Mouse (Mus musculus) neural tube, embryonic 15.5 days (tissue): ENCODE measurements at regions not wholly inside any gene's neighbourhood (a gene's known extent, or its start where the extent isn't known, plus 50 kb on each side); places are given as distances from the start of the nearest gene placed in this dataset.

Experiments
- ATAC-seq: fragments of 200-750 bp; cut with Nextera tagmentation; 2 replicates; pipeline ENCODE4 v1.8.0; 2017; ENCODE audit warnings: mild to moderate bottlenecking, moderate TSS enrichment, moderate library complexity; ENCODE audit not compliant: low FRiP score
- H3K27ac ChIP-seq: fragments of 300-500 bp; sonication (generic); replicated peaks from 2 replicates; pipeline ENCODE4 v1.5.1; 2015; ENCODE audit warnings: mild to moderate bottlenecking, inconsistent platforms
- H3K27me3 ChIP-seq: fragments of 300-500 bp; sonication (generic); replicated peaks from 2 replicates; pipeline ENCODE4 v1.6.1; 2015; ENCODE audit warnings: inconsistent platforms
- H3K36me3 ChIP-seq: fragments of 300-500 bp; sonication (generic); 2 replicates; pipeline ENCODE4 v1.6.1; 2015; ENCODE audit warnings: inconsistent platforms
- H3K4me1 ChIP-seq: fragments of 300-500 bp; sonication (generic); 2 replicates; pipeline ENCODE4 v1.6.1; 2015; ENCODE audit warnings: inconsistent platforms
- H3K4me2 ChIP-seq: fragments of 300-500 bp; sonication (generic); 2 replicates; pipeline ENCODE4 v1.6.1; 2015; ENCODE audit warnings: inconsistent platforms, mild to moderate bottlenecking, moderate library complexity
- H3K4me3 ChIP-seq: fragments of 300-500 bp; sonication (generic); replicated peaks from 2 replicates; pipeline ENCODE4 v1.5.1; 2015; ENCODE audit warnings: mild to moderate bottlenecking, inconsistent platforms
- H3K9ac ChIP-seq: fragments of 300-500 bp; sonication (generic); replicated peaks from 2 replicates; pipeline ENCODE4 v1.6.1; 2015; ENCODE audit warnings: mild to moderate bottlenecking, inconsistent platforms
- H3K9me3 ChIP-seq: fragments of 300-500 bp; sonication (generic); replicated peaks from 2 replicates; pipeline ENCODE4 v1.6.1; 2016; ENCODE audit warnings: inconsistent platforms
- WGBS: fragments of 180-500 bp; shearing (Covaris S2); methylation state at CpG from one replicate; pipeline ENCODE4 v1.1.7; 2015; ENCODE audit warnings: mixed read lengths; 5-methylcytosine and 5-hydroxymethylcytosine counted together

DNA sequence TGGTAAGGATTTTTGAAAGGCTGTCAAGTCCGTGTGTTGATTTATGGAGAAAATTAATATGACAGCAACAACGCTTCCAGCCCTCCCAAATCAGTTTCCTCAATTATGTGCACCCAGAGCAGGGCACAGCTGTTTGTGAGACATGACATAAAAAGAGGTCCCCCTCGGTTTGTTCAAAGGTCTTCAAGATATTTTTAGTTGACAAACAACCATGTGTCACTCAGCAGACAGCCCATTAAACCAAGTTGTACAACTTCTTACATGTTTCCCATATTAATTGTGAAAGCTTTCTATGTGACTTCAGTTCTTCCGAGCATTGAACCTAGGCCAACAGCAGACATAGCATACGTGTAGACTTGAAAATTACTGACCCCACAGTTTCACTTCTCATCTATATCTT lies 131.5 kb upstream of the Cdh5 start:
- WGBS, result 84% methylated on average over 5 of the region's 5 CpGs
- Histone ChIP-seq H3K9me3 (no peaks in the 10 kb centered on the region), H3K36me3 (no peaks in the 10 kb centered on the region), H3K4me3 (no peak overlapping the region), H3K9ac (no peak overlapping the region), H3K27ac (no peak overlapping the region), H3K4me2 (no peak overlapping the region), H3K4me1 (no peaks in the 10 kb centered on the region), H3K27me3 (no peaks in the 10 kb centered on the region)
- no peak for ATAC-seq

DNA sequence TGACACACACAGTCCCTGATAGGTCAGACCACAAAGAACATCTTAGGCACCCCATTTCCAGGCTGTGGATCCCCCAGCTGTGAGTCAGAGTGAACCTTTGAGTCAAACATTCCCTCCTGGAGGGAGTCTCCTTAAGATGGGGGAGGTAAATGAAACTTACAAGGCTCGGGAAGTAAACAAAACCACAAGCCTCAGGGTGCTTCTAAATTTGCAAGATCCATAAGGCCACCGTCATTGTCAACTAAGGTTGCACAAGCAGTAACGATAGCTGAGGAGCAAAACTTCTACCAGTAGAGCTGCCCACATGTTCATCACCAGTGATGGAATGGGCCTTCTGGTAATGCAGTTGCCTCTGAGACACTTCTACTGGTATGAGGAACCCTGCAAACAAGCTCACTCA lies 130.9 kb upstream of the Cdh5 start:
- no peaks in the 10 kb centered on the region for H3K4me1 ChIP-seq
- H3K4me3 ChIP-seq, result no peak overlapping the region
- WGBS, result 93% methylated on average over 3 of the region's 3 CpGs
- no peak overlapping the region for H3K27ac ChIP-seq
- no peaks in the 10 kb centered on the region for H3K27me3 ChIP-seq
- H3K4me2 ChIP-seq, result no peak overlapping the region
- ATAC-seq, result no peak
- no peaks in the 10 kb centered on the region for H3K9me3 ChIP-seq
- H3K36me3 ChIP-seq, result no peaks in the 10 kb centered on the region
- no peak overlapping the region for H3K9ac ChIP-seq

- Histone ChIP-seq H3K9me3 (no peaks in the 10 kb centered on the region), H3K4me3 (no peak overlapping the region), H3K4me1 (no peaks in the 10 kb centered on the region), H3K4me2 (no peak overlapping the region), H3K36me3 (no peaks in the 10 kb centered on the region), H3K9ac (no peak overlapping the region), H3K27ac (no peak overlapping the region), H3K27me3 (no peaks in the 10 kb centered on the region)
- 94% methylated on average over 4 of the region's 4 CpGs for WGBS
- ATAC-seq, result no peak
These were observed 130.5 kb upstream of the Cdh5 start for GRCm38 (mm10) chr8:103970966-103971365.

DNA sequence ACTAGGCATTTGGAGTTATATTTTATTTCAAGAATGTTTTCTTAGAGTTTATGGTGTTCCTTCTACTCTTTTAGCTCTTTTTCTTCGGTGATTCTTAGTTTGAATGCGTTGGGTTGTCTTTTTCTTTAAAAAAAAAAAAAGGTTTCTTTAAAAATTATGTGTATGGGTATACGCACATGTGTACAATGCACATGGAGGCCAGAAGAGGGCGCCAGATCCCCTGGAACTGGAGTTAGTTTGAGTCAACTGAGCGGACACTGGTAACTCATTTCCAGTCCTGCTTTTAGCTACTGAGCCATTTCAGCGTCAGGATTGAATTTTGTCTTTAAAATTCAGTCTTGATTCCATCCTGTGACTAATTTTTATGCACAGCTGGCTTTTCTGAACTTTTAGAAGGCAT lies 124.9 kb upstream of the Cdh5 start:
- H3K4me2 ChIP-seq, result no peak overlapping the region
- no peaks in the 10 kb centered on the region for H3K36me3 ChIP-seq
- no peak overlapping the region for H3K27ac ChIP-seq
- no peak overlapping the region for H3K4me3 ChIP-seq
- H3K27me3 ChIP-seq, result no peaks in the 10 kb centered on the region
- no peak overlapping the region for H3K9ac ChIP-seq
- H3K4me1 ChIP-seq, result no peaks in the 10 kb centered on the region
- 77% methylated on average over 6 of the region's 6 CpGs for WGBS
- H3K9me3 ChIP-seq, result no peaks in the 10 kb centered on the region
- ATAC-seq, result no peak

- Histone ChIP-seq H3K27ac (no peak overlapping the region), H3K9me3 (no peaks in the 10 kb centered on the region), H3K9ac (no peak overlapping the region), H3K27me3 (no peaks in the 10 kb centered on the region), H3K4me2 (no peak overlapping the region), H3K4me3 (no peak overlapping the region), H3K36me3 (no peaks in the 10 kb centered on the region), H3K4me1 (no peaks in the 10 kb centered on the region)
- WGBS, result 87% methylated on average over 5 of the region's 5 CpGs
- ATAC-seq, result no peak
These were observed 122.5 kb upstream of the Cdh5 start for GRCm38 (mm10) chr8:103978948-103979347.

DNA sequence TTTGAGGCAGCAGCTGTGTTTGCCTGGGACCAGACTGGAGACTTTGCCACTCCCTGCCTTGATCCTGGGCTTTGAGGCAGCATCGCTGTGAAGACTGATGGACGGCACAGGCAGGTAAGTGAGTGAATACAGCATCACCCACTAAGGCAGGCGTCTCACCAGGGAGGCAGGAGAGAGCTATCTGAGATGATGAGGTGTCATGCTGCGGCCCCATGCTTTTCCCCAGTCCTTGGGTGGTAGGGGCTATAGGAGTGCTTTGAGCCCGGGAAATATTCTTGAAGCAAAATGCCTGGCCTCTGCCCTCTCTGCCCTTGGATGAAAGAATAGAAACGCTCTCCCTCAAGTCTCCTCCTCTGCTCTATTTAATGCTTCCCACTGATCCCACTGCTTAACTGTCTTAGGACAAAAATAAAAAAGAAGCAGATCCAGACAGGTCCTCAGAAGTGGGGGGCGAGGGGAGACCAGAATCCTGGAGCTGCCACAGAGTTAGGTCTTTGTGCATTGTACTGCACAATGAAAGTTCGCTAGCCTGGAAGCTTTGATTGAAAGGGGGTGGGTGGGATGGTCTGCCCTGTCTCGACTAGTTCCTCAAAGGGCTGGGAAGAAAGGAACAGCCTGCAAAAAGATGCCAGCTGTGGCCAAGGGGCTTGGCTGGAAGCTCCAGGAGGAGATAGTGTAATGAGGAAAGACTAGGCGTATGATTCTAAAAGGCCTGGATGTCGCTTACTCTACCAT lies 117.4 kb upstream of the Cdh5 start:
- Histone ChIP-seq H3K36me3 (no peaks in the 10 kb centered on the region), H3K27me3 (no peaks in the 10 kb centered on the region), H3K9ac (no peak overlapping the region), H3K4me2 (no peak overlapping the region), H3K27ac (no peak overlapping the region), H3K4me3 (no peak overlapping the region), H3K4me1 (no peaks in the 10 kb centered on the region), H3K9me3 (0 out of 2 replicates have a peak, but pooled peaks cover 3% of the 10 kb centered on the region)
- 59% methylated on average over 11 of the region's 11 CpGs for WGBS
- ATAC-seq, result no peak

DNA sequence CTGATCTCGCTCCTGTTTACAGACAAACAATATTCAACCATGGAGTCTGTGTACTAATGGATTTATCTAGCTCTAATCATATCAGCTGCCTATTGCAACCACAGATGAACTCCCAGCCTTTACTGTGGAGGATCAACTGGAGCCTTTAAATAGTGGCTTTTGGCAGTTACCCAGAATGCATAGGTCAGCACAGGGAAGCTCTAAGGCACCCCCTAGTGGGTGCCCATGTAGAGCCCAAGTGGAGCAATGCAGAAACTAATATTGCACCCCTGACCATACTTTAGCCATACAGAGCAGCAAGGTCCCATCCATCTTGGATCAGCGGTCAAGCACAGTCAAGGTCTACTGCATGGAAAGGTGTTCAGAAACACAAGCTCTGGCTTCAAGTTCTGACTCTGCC lies 115.8 kb upstream of the Cdh5 start:
- no peak for ATAC-seq
- Histone ChIP-seq H3K9ac (no peak overlapping the region), H3K4me1 (no peaks in the 10 kb centered on the region), H3K27ac (no peak overlapping the region), H3K4me2 (no peak overlapping the region), H3K4me3 (no peak overlapping the region), H3K9me3 (0 out of 2 replicates have a peak, but pooled peaks cover 3% of the 10 kb centered on the region), H3K27me3 (no peaks in the 10 kb centered on the region), H3K36me3 (no peaks in the 10 kb centered on the region)
- 95% methylated on average over 2 of the region's 2 CpGs for WGBS

GRCm38 (mm10) chr8:103993897-103994296 lies 107.5 kb upstream of the Cdh5 start:
- H3K4me2 ChIP-seq, result no peak overlapping the region
- H3K4me1 ChIP-seq, result no peaks in the 10 kb centered on the region
- H3K27ac ChIP-seq, result no peak overlapping the region
- no peaks in the 10 kb centered on the region for H3K36me3 ChIP-seq
- no peak overlapping the region for H3K4me3 ChIP-seq
- no peak for ATAC-seq
- H3K9me3 ChIP-seq, result no peaks in the 10 kb centered on the region
- H3K27me3 ChIP-seq, result no peaks in the 10 kb centered on the region
- H3K9ac ChIP-seq, result no peak overlapping the region
- whole genome bisulfite sequencing, result 86% methylated on average over 2 of the region's 2 CpGs

DNA sequence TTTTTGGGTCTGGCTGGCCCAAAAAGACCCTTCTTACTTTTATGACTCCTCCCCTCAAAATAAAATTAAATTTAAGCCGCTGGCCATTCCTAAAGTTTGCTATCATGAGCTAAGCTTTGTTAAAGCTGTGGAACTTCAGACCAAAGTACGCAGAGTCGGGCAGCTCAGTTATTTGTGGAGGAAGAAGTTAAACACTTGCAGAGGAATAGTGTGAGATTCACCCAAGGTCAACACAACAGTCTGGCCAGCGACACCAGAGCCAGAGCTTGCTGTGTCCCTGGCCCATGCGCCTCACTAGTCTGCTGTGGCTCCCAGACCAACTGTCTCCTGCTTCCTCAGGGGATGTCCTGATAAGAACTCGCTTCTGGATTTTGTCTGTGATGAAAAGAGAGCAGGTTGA lies 103.3 kb upstream of the Cdh5 start:
- ATAC-seq, result no peak
- Histone ChIP-seq H3K9ac (no peak overlapping the region), H3K4me2 (no peak overlapping the region), H3K27ac (no peak overlapping the region), H3K4me3 (no peak overlapping the region), H3K4me1 (no peaks in the 10 kb centered on the region), H3K27me3 (no peaks in the 10 kb centered on the region), H3K36me3 (no peaks in the 10 kb centered on the region), H3K9me3 (no peaks in the 10 kb centered on the region)
- WGBS, result 92% methylated on average over 6 of the region's 6 CpGs

- 68% methylated on average over 2 of the region's 2 CpGs for WGBS
- H3K27me3 ChIP-seq, result no peaks in the 10 kb centered on the region
- no peak overlapping the region for H3K4me2 ChIP-seq
- no peak overlapping the region for H3K9ac ChIP-seq
- H3K4me3 ChIP-seq, result no peak overlapping the region
- no peaks in the 10 kb centered on the region for H3K36me3 ChIP-seq
- H3K4me1 ChIP-seq, result no peaks in the 10 kb centered on the region
- ATAC-seq, result no peak
- no peak overlapping the region for H3K27ac ChIP-seq
- H3K9me3 ChIP-seq, result no peaks in the 10 kb centered on the region
These were observed 94.2 kb upstream of the Cdh5 start for GRCm38 (mm10) chr8:104007209-104007608.

DNA sequence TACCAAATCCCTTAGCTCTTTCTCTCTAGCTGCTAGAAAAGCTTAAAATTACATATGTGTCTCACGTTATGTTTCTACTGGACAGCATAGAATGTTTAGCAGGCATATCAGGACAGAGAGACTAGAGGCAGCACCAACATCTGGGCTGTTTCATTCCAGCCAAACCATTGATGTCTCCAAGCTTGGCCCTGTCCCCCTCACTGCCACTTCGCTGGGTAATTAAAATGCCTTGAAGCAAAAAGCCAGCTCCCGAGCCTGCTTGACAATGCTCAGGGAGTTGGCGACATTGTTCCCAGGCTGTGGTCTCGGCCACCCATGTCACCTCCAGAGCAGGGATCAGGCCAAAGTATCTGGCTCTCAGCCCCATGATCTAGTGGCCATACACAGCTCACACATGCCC lies 92.7 kb upstream of the Cdh5 start:
- no peaks in the 10 kb centered on the region for H3K27me3 ChIP-seq
- H3K36me3 ChIP-seq, result no peaks in the 10 kb centered on the region
- no peak overlapping the region for H3K27ac ChIP-seq
- no peak for ATAC-seq
- WGBS, result 55% methylated on average over 5 of the region's 5 CpGs
- no peaks in the 10 kb centered on the region for H3K9me3 ChIP-seq
- H3K4me1 ChIP-seq, result no peaks in the 10 kb centered on the region
- no peak overlapping the region for H3K9ac ChIP-seq
- no peak overlapping the region for H3K4me2 ChIP-seq
- H3K4me3 ChIP-seq, result no peak overlapping the region

GRCm38 (mm10) chr8:104009306-104009705 lies 92.1 kb upstream of the Cdh5 start:
- no peak overlapping the region for H3K4me3 ChIP-seq
- no peaks in the 10 kb centered on the region for H3K4me1 ChIP-seq
- H3K36me3 ChIP-seq, result no peaks in the 10 kb centered on the region
- H3K27ac ChIP-seq, result no peak overlapping the region
- ATAC-seq, result no peak
- H3K4me2 ChIP-seq, result no peak overlapping the region
- H3K9ac ChIP-seq, result no peak overlapping the region
- no peaks in the 10 kb centered on the region for H3K27me3 ChIP-seq
- WGBS, result 91% methylated on average over 6 of the region's 6 CpGs
- H3K9me3 ChIP-seq, result no peaks in the 10 kb centered on the region
